Mouse (Mus musculus) forebrain, embryonic 13.5 days (tissue): ENCODE measurements around the gene Scgb2b12. TPM values are rescaled to one million over a fixed set of nuclear protein-coding genes. Genes with fewer than 3 reads are reported as not detected.
"Not testable (repeated sequence)": the region's sequence is repeated elsewhere in the genome, so short reads cannot be mapped to it uniquely, and the experiment has no call there.

Experiments used
- ATAC-seq: fragments of 200-750 bp; cut with Nextera tagmentation; 2 replicates; pipeline ENCODE4 v1.8.0; 2017
- H3K27ac ChIP-seq: fragments of 300-500 bp; sonication (generic); 2 replicates; pipeline ENCODE4 v1.5.1; 2015; ENCODE audit warnings: inconsistent platforms, mild to moderate bottlenecking, moderate library complexity
- H3K27me3 ChIP-seq: fragments of 300-500 bp; sonication (generic); 2 replicates; pipeline ENCODE4 v1.6.1; 2015; ENCODE audit warnings: mild to moderate bottlenecking, inconsistent platforms
- H3K36me3 ChIP-seq: fragments of 300-500 bp; sonication (generic); 2 replicates; pipeline ENCODE4 v1.6.1; 2015; ENCODE audit warnings: mild to moderate bottlenecking, inconsistent platforms; ENCODE audit not compliant: poor library complexity, severe bottlenecking
- H3K4me1 ChIP-seq: fragments of 300-500 bp; sonication (generic); 2 replicates; pipeline ENCODE4 v1.6.1; 2015; ENCODE audit warnings: inconsistent platforms
- H3K4me2 ChIP-seq: fragments of 300-500 bp; sonication (generic); 2 replicates; pipeline ENCODE4 v1.6.1; 2015; ENCODE audit warnings: inconsistent platforms, mild to moderate bottlenecking, moderate library complexity
- H3K4me3 ChIP-seq: fragments of 300-500 bp; sonication (generic); 2 replicates; pipeline ENCODE4 v1.5.1; 2015; ENCODE audit warnings: mild to moderate bottlenecking, inconsistent platforms
- H3K9ac ChIP-seq: fragments of 300-500 bp; sonication (generic); 2 replicates; pipeline ENCODE4 v1.6.1; 2015; ENCODE audit warnings: mild to moderate bottlenecking, inconsistent platforms
- H3K9me3 ChIP-seq: fragments of 300-500 bp; sonication (generic); replicated peaks from 2 replicates; pipeline ENCODE4 v1.6.1; 2016; ENCODE audit warnings: inconsistent platforms
- WGBS: fragments of 180-500 bp; shearing (Covaris S2); methylation state at CpG from one replicate; pipeline ENCODE4 v1.1.7; 2015; 5-methylcytosine and 5-hydroxymethylcytosine counted together
- polyA plus RNA-seq: library from polyadenylated mRNA; unstranded; fragments of >200 nt; fragmentation: Nextera tagmentation; extraction: Ambion mirVana; gene quantifications from 2 replicates; pipeline ENCODE4 v1.2.1, GENCODE M21; 2015

The Scgb2b12 gene
- polyA plus RNA-seq: not detected in 2 replicates

- not testable (repeated sequence) for H3K4me3 ChIP-seq, H3K9me3 ChIP-seq, H3K27me3 ChIP-seq, H3K4me1 ChIP-seq, H3K27ac ChIP-seq, H3K9ac ChIP-seq, H3K4me2 ChIP-seq, H3K36me3 ChIP-seq, ATAC-seq
- 73% methylated on average over 1 of the region's 1 CpGs for WGBS
Measured at GRCm38 (mm10) chr7:32327145-32327544, at the start of gene Scgb2b12. Gene Scgb2b12 (minus strand): TSS chr7:32327245.

- not testable (repeated sequence) for H3K9me3 ChIP-seq, H3K9ac ChIP-seq, H3K36me3 ChIP-seq, H3K4me3 ChIP-seq, H3K4me2 ChIP-seq, H3K27ac ChIP-seq, H3K4me1 ChIP-seq, H3K27me3 ChIP-seq, ATAC-seq
- WGBS: 79% methylated on average over 2 of the region's 3 CpGs
Measured at GRCm38 (mm10) chr7:32333882-32334281, 6.8 kb upstream of the Scgb2b12 start, which contains the start of gene Scgb1b12. Gene Scgb1b12 (plus strand): TSS chr7:32334182.

Other genes starting within 250 kb of the Scgb2b12 start
- not detected in 2 replicates for gene Scgb1b10, start 226.4 kb downstream of the Scgb2b12 start, polyA plus RNA-seq
- gene Scgb2b11, start 116.1 kb downstream of the Scgb2b12 start, polyA plus RNA-seq: not detected in 2 replicates
- not detected in 2 replicates for gene Scgb1b11, start 104.4 kb downstream of the Scgb2b12 start, polyA plus RNA-seq
- gene Scgb1b12, start 6.9 kb upstream of the Scgb2b12 start, polyA plus RNA-seq: not detected in 2 replicates
- gene Scgb1b29, start 114.3 kb upstream of the Scgb2b12 start, polyA plus RNA-seq: not detected in 2 replicates